ENCODE assay signal across 8 mouse cellular contexts in genomic region chr3:96636448-96636847, GRCm38 (mm10). TPM values are rescaled to one million over a fixed set of nuclear protein-coding genes. Genes with fewer than 3 reads are reported as not detected.
DNase-seq lines count a peak whose midpoint lies in the region; ATAC-seq and TF ChIP-seq lines count a peak whose summit lies in the region.

No protein-coding gene starts in this region.

- peak overlapping the region; percentile 92 for H3K9ac ChIP-seq in lung, postnatal 0 days (replicated peaks; ENCODE audit: low read depth)
- H3K9ac ChIP-seq in intestine, postnatal 0 days (ENCODE audit: low read depth, low read length) = peak overlapping the region; percentile 90; the same call in 1 of the 2 replicates
- H3K9ac ChIP-seq in neural tube, embryonic 14.5 days (replicated peaks; ENCODE audit: low read depth, low read length) = no peak overlapping the region

- H3K4me1 ChIP-seq in lung, postnatal 0 days (ENCODE audit: insufficient read depth, low read depth, low read length) = no peaks in the 10 kb centered on the region; the same call in 1 of the 2 replicates
- no peaks in the 10 kb centered on the region for H3K4me1 ChIP-seq in embryonic fibroblast, embryonic 13.5 days (ENCODE audit: control insufficient read depth, insufficient read depth, low read length)
- H3K4me1 ChIP-seq in intestine, postnatal 0 days (replicated peaks; ENCODE audit: control insufficient read depth, insufficient read depth, low read length) = no peaks in the 10 kb centered on the region
- peaks cover 11% of the 10 kb centered on the region; the same call in 1 of the 2 replicates for H3K4me1 ChIP-seq in neural tube, embryonic 14.5 days (ENCODE audit: control insufficient read depth, insufficient read depth, low read length)

- H3K4me2 ChIP-seq in lung, postnatal 0 days (replicated peaks; ENCODE audit: low read depth, low read length) = peak overlapping the region; percentile 81; the same call in 1 of the 2 replicates
- H3K4me2 ChIP-seq in intestine, postnatal 0 days (replicated peaks; ENCODE audit: low read depth) = peak overlapping the region; percentile 84
- peak overlapping the region; percentile 91 for H3K4me2 ChIP-seq in neural tube, embryonic 14.5 days (ENCODE audit: low read depth, low read length)

- WGBS in lung, postnatal 0 days = 55% methylated on average over 11 of the region's 11 CpGs
- 59% methylated on average over 11 of the region's 11 CpGs for WGBS in intestine, postnatal 0 days
- 73% methylated on average over 11 of the region's 11 CpGs for WGBS in neural tube, embryonic 14.5 days

- TF ChIP-seq POLR2A in embryonic fibroblast, embryonic 13.5 days (IDR thresholded peaks at IDR 0.05; ENCODE audit: low read depth, low read length) = no peak

- ATAC-seq in lung, postnatal 0 days = no peak
- no peak for ATAC-seq in intestine, postnatal 0 days
- no peak for ATAC-seq in neural tube, embryonic 14.5 days (ENCODE audit: low read depth)

- 0 out of 2 replicates have a peak overlapping the region, but pooled peaks have one; percentile 83 for H3K27ac ChIP-seq in lung, postnatal 0 days (ENCODE audit: low read length)
- H3K27ac ChIP-seq in embryonic fibroblast, embryonic 13.5 days (ENCODE audit: insufficient read depth, low read length) = no peak overlapping the region
- H3K27ac ChIP-seq in intestine, postnatal 0 days (ENCODE audit: low read depth, low read length) = no peak overlapping the region
- no peak overlapping the region for H3K27ac ChIP-seq in neural tube, embryonic 14.5 days (ENCODE audit: low read depth, low read length)

- no peaks in the 10 kb centered on the region for H3K36me3 ChIP-seq in lung, postnatal 0 days (ENCODE audit: insufficient read depth, low read length)
- H3K36me3 ChIP-seq in intestine, postnatal 0 days (ENCODE audit: control insufficient read depth, insufficient read depth) = peaks cover 29% of the 10 kb centered on the region
- H3K36me3 ChIP-seq in neural tube, embryonic 14.5 days (ENCODE audit: control insufficient read depth, insufficient read depth, low read length) = peaks cover 21% of the 10 kb centered on the region

- no peaks in the 10 kb centered on the region for H3K9me3 ChIP-seq in lung, postnatal 0 days (ENCODE audit: low read length)
- H3K9me3 ChIP-seq in intestine, postnatal 0 days (ENCODE audit: control insufficient read depth) = no peaks in the 10 kb centered on the region
- H3K9me3 ChIP-seq in neural tube, embryonic 14.5 days (ENCODE audit: control insufficient read depth, low read length) = no peaks in the 10 kb centered on the region

- no peak for DNase-seq in lung, postnatal 0 days (ENCODE audit: low spot score)
- no peak for DNase-seq in lung, postnatal 14 days
- DNase-seq in ovary, postnatal 14 days (ENCODE audit: low spot score) = no peak
- DNase-seq in yolk sac, embryonic 10.5 days (ENCODE audit: low spot score) = no peak
- no peak for DNase-seq in layer of hippocampus, postnatal 14 days (ENCODE audit: low spot score in 2 of 2)

- TF ChIP-seq CTCF in lung, postnatal 0 days (IDR thresholded peaks at IDR 0.05) = no peak
- no peak for TF ChIP-seq CTCF in embryonic fibroblast, embryonic 13.5 days (IDR thresholded peaks at IDR 0.05; ENCODE audit: borderline replicate concordance, insufficient read depth, low read length)
- no peak for TF ChIP-seq CTCF in intestine, postnatal 0 days (IDR thresholded peaks at IDR 0.05; ENCODE audit: low read depth)

- H3K27me3 ChIP-seq in lung, postnatal 0 days (replicated peaks; ENCODE audit: insufficient read depth, low read length) = no peaks in the 10 kb centered on the region
- H3K27me3 ChIP-seq in intestine, postnatal 0 days (replicated peaks; ENCODE audit: control insufficient read depth, insufficient read depth, low read length) = no peaks in the 10 kb centered on the region
- no peaks in the 10 kb centered on the region for H3K27me3 ChIP-seq in neural tube, embryonic 14.5 days (ENCODE audit: control insufficient read depth, insufficient read depth, low read length)

- H3K4me3 ChIP-seq in lung, postnatal 0 days (ENCODE audit: low read depth, low read length) = peak overlapping the region; percentile 84
- peak overlapping the region; percentile 64 for H3K4me3 ChIP-seq in embryonic fibroblast, embryonic 13.5 days (ENCODE audit: insufficient read depth, low read length)
- H3K4me3 ChIP-seq in intestine, postnatal 0 days (ENCODE audit: low read depth, low read length) = peak overlapping the region; percentile 85
- H3K4me3 ChIP-seq in neural tube, embryonic 14.5 days (ENCODE audit: low read depth, low read length) = peak overlapping the region; percentile 90

- TF ChIP-seq EP300 in lung, postnatal 0 days (IDR thresholded peaks at IDR 0.05) = no peak

RNA-seq across cellular contexts. Expression of gene Gm42957, which starts 1.2 kb away (rescaled TPM):
- not detected in 2 replicates for polyA plus RNA-seq in lung, postnatal 0 days (2015; fragmentation: Nextera tagmentation; extraction: Ambion mirVana)
- polyA plus RNA-seq in embryonic fibroblast, embryonic 13.5 days (2011; ENCODE audit: insufficient read length, low read depth, missing spikeins) = 0.28 and 0.30 TPM in 2 replicates
- polyA plus RNA-seq in intestine, postnatal 0 days (2015; fragmentation: Nextera tagmentation; extraction: Ambion mirVana) = not detected in 2 replicates
- polyA plus RNA-seq in neural tube, embryonic 14.5 days (2014; fragmentation: Nextera tagmentation; extraction: Ambion mirVana) = 0.15 TPM in 1 of 2 replicates, not detected in the other
- total RNA-seq in layer of hippocampus, postnatal 14 days (2021) = under 1 TPM; 0.10 to 0.44 TPM

RNA-seq across cellular contexts. Expression of gene Pex11b, which starts 1.3 kb away (rescaled TPM):
- 49.8 and 56.6 TPM in 2 replicates for polyA plus RNA-seq in lung, postnatal 0 days (2015; fragmentation: Nextera tagmentation; extraction: Ambion mirVana)
- polyA plus RNA-seq in embryonic fibroblast, embryonic 13.5 days (2011; ENCODE audit: insufficient read length, low read depth, missing spikeins) = 31.3 and 35.5 TPM in 2 replicates
- polyA plus RNA-seq in intestine, postnatal 0 days (2015; fragmentation: Nextera tagmentation; extraction: Ambion mirVana) = 33.2 and 36.8 TPM in 2 replicates
- polyA plus RNA-seq in neural tube, embryonic 14.5 days (2014; fragmentation: Nextera tagmentation; extraction: Ambion mirVana) = 58.3 and 59.6 TPM in 2 replicates
- 10 to 100 TPM; 48.1 to 49.8 TPM for total RNA-seq in layer of hippocampus, postnatal 14 days (2021)

RNA-seq across cellular contexts. Expression of gene Rbm8a, which starts 6.7 kb away (rescaled TPM):
- polyA plus RNA-seq in lung, postnatal 0 days (2015; fragmentation: Nextera tagmentation; extraction: Ambion mirVana) = 90.3 and 91.4 TPM in 2 replicates
- polyA plus RNA-seq in embryonic fibroblast, embryonic 13.5 days (2011; ENCODE audit: insufficient read length, low read depth, missing spikeins) = 108 and 113 TPM in 2 replicates
- polyA plus RNA-seq in intestine, postnatal 0 days (2015; fragmentation: Nextera tagmentation; extraction: Ambion mirVana) = 72.7 and 73.8 TPM in 2 replicates
- 115 and 117 TPM in 2 replicates for polyA plus RNA-seq in neural tube, embryonic 14.5 days (2014; fragmentation: Nextera tagmentation; extraction: Ambion mirVana)
- total RNA-seq in layer of hippocampus, postnatal 14 days (2021) = 10 to 100 TPM; 51.9 to 52.5 TPM

RNA-seq across cellular contexts. Expression of gene Itga10, which starts 8.9 kb away (rescaled TPM):
- 0.31 TPM in 2 replicates for polyA plus RNA-seq in lung, postnatal 0 days (2015; fragmentation: Nextera tagmentation; extraction: Ambion mirVana)
- 1.7 and 2.0 TPM in 2 replicates for polyA plus RNA-seq in embryonic fibroblast, embryonic 13.5 days (2011; ENCODE audit: insufficient read length, low read depth, missing spikeins)
- 0.17 and 0.21 TPM in 2 replicates for polyA plus RNA-seq in intestine, postnatal 0 days (2015; fragmentation: Nextera tagmentation; extraction: Ambion mirVana)
- polyA plus RNA-seq in neural tube, embryonic 14.5 days (2014; fragmentation: Nextera tagmentation; extraction: Ambion mirVana) = 1.0 and 1.3 TPM in 2 replicates
- total RNA-seq in layer of hippocampus, postnatal 14 days (2021) = 1 to 10 TPM; 1.1 to 2.5 TPM

RNA-seq across cellular contexts. Expression of gene Ankrd35, which starts 33.5 kb away (rescaled TPM):
- polyA plus RNA-seq in lung, postnatal 0 days (2015; fragmentation: Nextera tagmentation; extraction: Ambion mirVana) = 0.42 and 0.44 TPM in 2 replicates
- 0.23 and 0.67 TPM in 2 replicates for polyA plus RNA-seq in embryonic fibroblast, embryonic 13.5 days (2011; ENCODE audit: insufficient read length, low read depth, missing spikeins)
- polyA plus RNA-seq in intestine, postnatal 0 days (2015; fragmentation: Nextera tagmentation; extraction: Ambion mirVana) = 0.22 and 0.29 TPM in 2 replicates
- polyA plus RNA-seq in neural tube, embryonic 14.5 days (2014; fragmentation: Nextera tagmentation; extraction: Ambion mirVana) = 0.83 and 1.0 TPM in 2 replicates
- total RNA-seq in layer of hippocampus, postnatal 14 days (2021) = 1 to 10 TPM; 6.4 to 6.5 TPM
